Comparison of ENCODE assay signal across 24 mouse cellular contexts in genomic region chr2:141920377-141920992, GRCm38 (mm10).
DNase-seq lines count a peak whose midpoint lies in the region; ATAC-seq and TF ChIP-seq lines count a peak whose summit lies in the region.
"Had no signal": no experiment of that assay in that cellular context is flagged by ENCODE, and none has a peak within 500 bp of the region (broad histone marks: within the 10 kb centered on the region; RNA-seq: fewer than 3 reads in every experiment).

No protein-coding gene starts in this region.

- no peaks in the 10 kb centered on the region for H3K36me3 ChIP-seq in heart, adult 2 months (ENCODE audit: control insufficient read depth, insufficient read depth, low read length)
- no peaks in the 10 kb centered on the region for H3K36me3 ChIP-seq in lung, embryonic 15.5 days
- no peaks in the 10 kb centered on the region for H3K36me3 ChIP-seq in lung, postnatal 0 days (ENCODE audit: insufficient read depth, low read length)
- H3K36me3 ChIP-seq: embryonic facial prominence, embryonic 10.5 days; embryonic facial prominence, embryonic 12.5 days; G1E had no signal

- no peak for TF ChIP-seq CTCF in heart, adult 2 months (IDR thresholded peaks at IDR 0.05)
- TF ChIP-seq CTCF in lung, postnatal 0 days (IDR thresholded peaks at IDR 0.05), result no peak

- no peak overlapping the region for H3K27ac ChIP-seq in heart, adult 2 months
- H3K27ac ChIP-seq in lung, embryonic 15.5 days, result no peak overlapping the region
- H3K27ac ChIP-seq in lung, postnatal 0 days (ENCODE audit: low read length), result no peak overlapping the region
- H3K27ac ChIP-seq: embryonic facial prominence, embryonic 10.5 days; embryonic facial prominence, embryonic 12.5 days; forebrain, embryonic 13.5 days had no signal

- H3K9ac ChIP-seq in heart, adult 2 months (ENCODE audit: low read depth, low read length), result no peak overlapping the region
- no peak overlapping the region for H3K9ac ChIP-seq in lung, embryonic 15.5 days
- no peak overlapping the region for H3K9ac ChIP-seq in lung, postnatal 0 days (replicated peaks; ENCODE audit: low read depth)
- H3K9ac ChIP-seq: embryonic facial prominence, embryonic 12.5 days; forebrain, embryonic 13.5 days had no signal

- no peaks in the 10 kb centered on the region for H3K4me1 ChIP-seq in heart, adult 2 months (ENCODE audit: control insufficient read depth, insufficient read depth, low read length)
- H3K4me1 ChIP-seq in lung, embryonic 15.5 days, result no peaks in the 10 kb centered on the region
- H3K4me1 ChIP-seq in lung, postnatal 0 days (ENCODE audit: insufficient read depth, low read depth, low read length), result no peaks in the 10 kb centered on the region
- H3K4me1 ChIP-seq: embryonic facial prominence, embryonic 10.5 days; embryonic facial prominence, embryonic 12.5 days; forebrain, embryonic 13.5 days had no signal

- no peak for TF ChIP-seq POLR2A in heart, adult 2 months (IDR thresholded peaks at IDR 0.05; ENCODE audit: insufficient read depth, low read depth, low read length)

- no peaks in the 10 kb centered on the region for H3K79me2 ChIP-seq in heart, adult 2 months (replicated peaks; ENCODE audit: control insufficient read depth, insufficient read depth, low read length)

- H3K4me2 ChIP-seq in lung, embryonic 15.5 days, result no peak overlapping the region
- H3K4me2 ChIP-seq in lung, postnatal 0 days (replicated peaks; ENCODE audit: low read depth, low read length), result no peak overlapping the region
- H3K4me2 ChIP-seq: embryonic facial prominence, embryonic 12.5 days; forebrain, embryonic 13.5 days had no signal

- no peak overlapping the region for H3K4me3 ChIP-seq in heart, adult 2 months
- H3K4me3 ChIP-seq in lung, embryonic 15.5 days, result no peak overlapping the region
- no peak overlapping the region for H3K4me3 ChIP-seq in lung, postnatal 0 days (ENCODE audit: low read depth, low read length)
- H3K4me3 ChIP-seq: embryonic facial prominence, embryonic 10.5 days; embryonic facial prominence, embryonic 12.5 days; forebrain, embryonic 13.5 days had no signal

- no peaks in the 10 kb centered on the region for H3K9me3 ChIP-seq in lung, embryonic 15.5 days
- H3K9me3 ChIP-seq in lung, postnatal 0 days (ENCODE audit: low read length), result no peaks in the 10 kb centered on the region
- H3K9me3 ChIP-seq: embryonic facial prominence, embryonic 10.5 days; embryonic facial prominence, embryonic 12.5 days; forebrain, embryonic 13.5 days had no signal

- H3K27me3 ChIP-seq in heart, adult 2 months (ENCODE audit: control insufficient read depth, insufficient read depth, low read length), result no peaks in the 10 kb centered on the region
- no peaks in the 10 kb centered on the region for H3K27me3 ChIP-seq in lung, embryonic 15.5 days
- no peaks in the 10 kb centered on the region for H3K27me3 ChIP-seq in lung, postnatal 0 days (replicated peaks; ENCODE audit: insufficient read depth, low read length)
- H3K27me3 ChIP-seq: CH12.LX; embryonic facial prominence, embryonic 12.5 days; forebrain, embryonic 13.5 days; Patski had no signal

- intact Hi-C loops in heart, adult 2 months (cut with DNase I), result no loop called here

- ATAC-seq in lung, embryonic 15.5 days (ENCODE audit: borderline replicate concordance, extremely low read depth, low FRiP score, low TSS enrichment), result peak; percentile 52; the same call in 1 of the 2 replicates
- ATAC-seq in lung, postnatal 0 days, result peak; percentile 82
- ATAC-seq: activated CD4-positive, CD25-positive, alpha-beta regulatory T cell, adult 4 months; CD4-positive, CD25-positive, alpha-beta regulatory T cell, adult 4 months; forebrain, embryonic 13.5 days; Patski had no signal

- TF ChIP-seq EP300 in heart, adult 2 months (IDR thresholded peaks at IDR 0.05; ENCODE audit: insufficient read depth, low read depth, low read length), result no peak
- peak; percentile 92 for TF ChIP-seq EP300 in lung, postnatal 0 days (IDR thresholded peaks at IDR 0.05)

- WGBS in heart, adult 2 months, result 69% methylated on average over 2 of the region's 2 CpGs
- WGBS in lung, embryonic 15.5 days, result 44% methylated on average over 2 of the region's 2 CpGs
- 26% methylated on average over 2 of the region's 2 CpGs for WGBS in lung, postnatal 0 days

- peak; percentile 56 for DNase-seq in heart, adult 11 months
- no peak for DNase-seq in heart, adult 2 months
- no peak for DNase-seq in lung, postnatal 14 days
- DNase-seq in lung, postnatal 0 days (ENCODE audit: low spot score), result peak; percentile 73
- DNase-seq in lung, postnatal 36 days, result peak; percentile 16
- no peak for DNase-seq in layer of hippocampus, postnatal 36 days
- DNase-seq: adrenal gland, adult 8-10 months; adrenal gland, postnatal 14 days; adrenal gland, postnatal 36 days; B cell, adult 2 months; cerebellum, adult 11-12 months; cerebellum, adult 2 months; cerebellum, adult 9-10 months; cerebellum, postnatal 10 days; cerebellum, postnatal 25 days had no signal

Comparison
In these comparisons a context has a peak if more than half of its experiments do, and no peak if none do; other contexts are left out.
1. DNase-seq: peak in heart, adult 11 months (single experiment), lung, postnatal 0 days (single experiment) and lung, postnatal 36 days (single experiment); none in heart, adult 2 months (0 of 2), lung, postnatal 14 days (single experiment) and layer of hippocampus, postnatal 36 days (0 of 2).